Mouse (Mus musculus) spleen, adult 10 weeks (tissue): ENCODE results near the gene Mex3a. TPM values are rescaled to one million over a fixed set of nuclear protein-coding genes. Genes with fewer than 3 reads are reported as not detected.

Source experiments
- polyA plus RNA-seq: library from polyadenylated mRNA; stranded (reverse); fragments of 350-450 nt; fragmentation: Illumina TruSeq; extraction: RNeasy Lipid Tissue Mini Kit (QIAGEN cat#74804); gene quantifications from one replicate; pipeline ENCODE4 v1.2.3, GENCODE M21; 2015; ENCODE audit warnings: low replicate concordance; ENCODE audit not compliant: insufficient read depth

Gene Mex3a
- 1.9 TPM for polyA plus RNA-seq

DNA sequence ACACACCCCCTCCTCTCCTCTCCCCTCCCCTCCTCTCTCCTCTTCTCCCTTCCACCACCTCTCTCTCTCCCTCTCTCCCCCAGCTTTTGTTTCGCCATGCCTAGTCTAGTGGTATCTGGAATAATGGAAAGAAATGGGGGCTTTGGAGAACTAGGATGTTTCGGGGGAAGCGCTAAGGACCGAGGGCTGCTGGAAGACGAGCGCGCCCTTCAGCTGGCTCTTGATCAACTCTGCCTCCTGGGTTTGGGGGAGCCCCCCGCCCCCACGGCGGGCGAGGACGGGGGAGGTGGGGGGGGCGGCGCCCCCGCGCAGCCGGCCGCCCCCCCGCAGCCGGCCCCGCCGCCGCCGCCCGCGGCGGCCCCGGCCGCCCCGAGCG lies at the start of gene Mex3a:
Gene Mex3a, plus strand, starts transcription at position 97 of the 376 bp plus-strand sequence.

GRCm38 (mm10) chr3:88509692-88510420 lies 22.3 kb upstream of the Mex3a start, which contains the start of gene Lmna:
Lmna (minus strand) TSS chr3:88509956.

GRCm38 (mm10) chr3:88548180-88548917 lies 16.2 kb downstream of the Mex3a start, which contains the start of gene Rab25:
Rab25 (minus strand) TSS chr3:88548300.

DNA sequence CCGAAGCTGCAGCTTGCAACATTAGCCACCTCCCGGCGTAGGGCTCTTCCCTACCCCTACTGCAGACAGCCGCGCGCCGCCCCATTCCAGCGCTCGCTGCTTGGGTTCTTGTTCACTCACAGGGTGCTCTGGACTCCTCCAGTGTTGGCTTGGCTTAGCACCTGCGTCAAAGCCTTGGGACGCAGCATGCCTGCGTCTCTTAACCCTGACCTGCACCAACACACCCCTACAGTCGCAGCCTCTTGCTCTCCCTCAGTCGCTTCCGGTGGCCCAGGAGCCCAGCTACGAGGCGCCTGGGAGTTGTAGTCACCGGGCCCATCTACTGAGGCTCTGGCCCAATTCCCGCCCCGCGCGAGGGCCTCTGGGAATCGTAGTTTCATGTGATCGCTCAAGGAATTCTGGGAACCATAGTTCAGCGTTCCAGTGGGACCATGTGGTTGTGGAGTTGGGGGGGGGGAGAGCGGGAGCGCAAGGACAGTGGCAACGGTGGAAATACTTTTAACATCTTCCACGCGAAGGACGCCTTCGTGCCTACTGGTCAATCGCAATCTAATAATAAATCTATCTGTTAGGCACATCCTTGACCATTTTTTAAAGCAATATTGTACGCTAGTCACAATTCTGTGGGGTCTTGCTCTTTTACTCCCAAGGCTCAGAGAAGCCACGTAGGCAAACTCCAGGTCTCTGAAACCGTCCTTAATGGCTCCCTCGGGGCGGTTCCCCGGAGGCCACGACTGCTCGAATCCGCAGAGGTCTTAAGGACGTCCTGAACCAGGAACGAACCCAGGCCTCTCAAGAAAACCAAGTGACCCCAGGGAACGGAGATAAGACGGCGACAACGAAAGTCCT lies 20.7 kb downstream of the Mex3a start, which contains the start of gene Lamtor2:
Gene Lamtor2, minus strand, starts transcription at position 399 of the 849 bp plus-strand sequence.

GRCm38 (mm10) chr3:88553525-88553879 lies 21.3 kb downstream of the Mex3a start, which contains the start of gene Ubqln4:
Ubqln4 (plus strand) TSS chr3:88553758.

GRCm38 (mm10) chr3:88575540-88575939 lies 43.3 kb downstream of the Mex3a start, which contains the start of gene Ssr2:
Ssr2 (plus strand) TSS chr3:88575876.

Other genes with a start within 250 kb of the Mex3a start
- not detected for gene Gm38392, start 245.2 kb upstream of the Mex3a start, polyA plus RNA-seq
- gene Tsacc, start 235.4 kb upstream of the Mex3a start, polyA plus RNA-seq = 10.0 TPM
- 168 TPM for gene Cct3, start 235.3 kb upstream of the Mex3a start, polyA plus RNA-seq
- gene Glmp, start 207.4 kb upstream of the Mex3a start, polyA plus RNA-seq = 91.9 TPM
- 0.22 TPM for gene Tmem79, start 196.2 kb upstream of the Mex3a start, polyA plus RNA-seq
- 81.8 TPM for gene Smg5, start 196.1 kb upstream of the Mex3a start, polyA plus RNA-seq
- gene Paqr6, start 167.8 kb upstream of the Mex3a start, polyA plus RNA-seq = 1.5 TPM
- gene Bglap3, start 159.7 kb upstream of the Mex3a start, polyA plus RNA-seq = 0.15 TPM
- not detected for gene Bglap2, start 153.7 kb upstream of the Mex3a start, polyA plus RNA-seq
- 0.97 TPM for gene Bglap, start 147.9 kb upstream of the Mex3a start, polyA plus RNA-seq
- 20.9 TPM for gene Pmf1, start 122.1 kb upstream of the Mex3a start, polyA plus RNA-seq
- 17.2 TPM for gene Slc25a44, start 107.3 kb upstream of the Mex3a start, polyA plus RNA-seq
- 53.1 TPM for gene Sema4a, start 71.2 kb upstream of the Mex3a start, polyA plus RNA-seq
- gene Lmna, start 22.4 kb upstream of the Mex3a start, polyA plus RNA-seq = 2.3 TPM
- gene Rab25, start 15.9 kb downstream of the Mex3a start, polyA plus RNA-seq = not detected
- 54.4 TPM for gene Lamtor2, start 20.7 kb downstream of the Mex3a start, polyA plus RNA-seq
- gene Ubqln4, start 21.4 kb downstream of the Mex3a start, polyA plus RNA-seq = 35.5 TPM
- gene Ssr2, start 43.5 kb downstream of the Mex3a start, polyA plus RNA-seq = 101 TPM
- gene Arhgef2, start 73.6 kb downstream of the Mex3a start, polyA plus RNA-seq = 104 TPM
- gene Rxfp4, start 120.7 kb downstream of the Mex3a start, polyA plus RNA-seq = not detected
- 111 TPM for gene Khdc4, start 153.4 kb downstream of the Mex3a start, polyA plus RNA-seq
- 41.7 TPM for gene Rit1, start 184.4 kb downstream of the Mex3a start, polyA plus RNA-seq
- 8.3 TPM for gene Syt11, start 242.8 kb downstream of the Mex3a start, polyA plus RNA-seq